Mouse (Mus musculus) cerebellum, adult 9-11 months (tissue): ENCODE measurements around the gene Sh3glb2.

Experiments used
- DNase-seq: peaks from one replicate; pipeline ENCODE4 v3.0.0; 2022

The Sh3glb2 gene

DNA sequence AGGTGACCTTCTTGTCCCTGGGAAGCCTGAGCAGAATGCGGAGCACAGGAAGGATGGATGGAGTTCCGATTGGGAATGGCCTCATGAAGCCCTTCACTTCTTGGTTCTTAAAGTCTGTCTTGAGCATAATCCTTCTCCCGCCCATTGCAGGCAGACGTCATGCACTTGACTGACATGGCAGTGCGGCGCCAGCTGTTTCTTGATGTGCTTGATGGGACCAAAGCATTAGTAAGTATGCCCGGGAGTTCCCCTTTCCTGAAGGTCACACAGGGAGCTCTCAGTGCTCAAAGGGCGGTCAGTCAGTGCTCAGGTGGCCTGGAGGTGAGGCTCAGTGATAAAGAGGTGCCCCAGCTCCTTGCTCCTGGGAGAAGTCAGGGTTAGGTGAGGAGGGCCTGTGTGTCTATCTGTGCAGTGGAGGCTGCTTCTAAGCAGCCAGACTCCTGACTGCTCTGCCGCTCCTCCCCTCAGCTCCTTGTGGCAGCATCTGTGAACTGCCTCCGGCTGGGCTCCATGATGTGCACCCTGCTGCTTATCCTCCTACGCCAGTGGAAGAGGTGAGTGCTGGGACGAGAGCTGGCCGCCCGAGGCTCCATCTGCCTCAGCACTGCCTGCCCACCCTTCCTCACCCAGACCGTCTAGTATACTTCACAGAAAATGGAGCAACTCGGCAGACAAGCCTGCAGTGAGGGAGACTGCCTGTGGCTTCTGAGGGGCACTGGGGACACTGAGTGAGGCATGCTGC lies 22.8 kb downstream of the Sh3glb2 start:
- DNase-seq: peak; percentile 67

DNA sequence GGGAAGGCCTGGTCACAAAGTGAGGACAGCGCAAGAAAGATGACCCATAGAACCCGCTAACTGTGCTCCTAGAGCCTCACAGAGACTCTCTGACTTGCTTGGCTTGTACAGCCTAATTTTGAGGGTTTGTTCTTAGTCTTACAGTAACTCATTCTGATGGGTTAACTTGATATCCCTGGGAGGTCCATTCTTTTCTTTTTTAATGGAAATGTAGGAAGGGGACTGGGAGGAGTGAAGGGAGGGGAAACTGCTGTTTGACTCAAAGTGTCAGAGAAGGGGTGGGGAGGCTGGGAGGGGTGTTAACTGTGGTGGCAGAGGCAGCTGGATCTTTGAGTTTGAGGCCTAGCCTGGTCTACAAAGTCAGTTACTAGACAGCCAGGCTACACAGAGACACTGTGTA lies 23.8 kb downstream of the Sh3glb2 start:
- DNase-seq: no peak

DNA sequence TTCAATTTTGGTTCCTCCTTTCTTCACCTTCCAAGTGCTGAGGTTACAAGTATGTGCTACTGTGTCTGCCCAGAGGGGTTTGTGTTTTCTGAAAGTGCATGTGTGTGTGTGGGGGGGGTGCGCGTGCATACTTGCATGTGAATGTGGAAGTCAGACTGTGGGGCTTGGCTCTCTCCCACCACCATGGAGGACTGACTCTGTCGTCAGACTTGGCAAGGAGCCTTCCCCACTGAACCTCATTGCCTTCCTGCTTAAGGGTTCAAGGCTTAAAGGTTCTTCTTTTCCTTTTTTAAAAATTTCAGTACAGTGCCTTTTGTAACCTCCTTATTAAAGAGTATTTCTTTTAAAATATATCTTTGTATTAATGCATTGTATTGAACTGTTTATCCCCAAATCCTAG lies 30.3 kb downstream of the Sh3glb2 start:
- DNase-seq: no peak

DNA sequence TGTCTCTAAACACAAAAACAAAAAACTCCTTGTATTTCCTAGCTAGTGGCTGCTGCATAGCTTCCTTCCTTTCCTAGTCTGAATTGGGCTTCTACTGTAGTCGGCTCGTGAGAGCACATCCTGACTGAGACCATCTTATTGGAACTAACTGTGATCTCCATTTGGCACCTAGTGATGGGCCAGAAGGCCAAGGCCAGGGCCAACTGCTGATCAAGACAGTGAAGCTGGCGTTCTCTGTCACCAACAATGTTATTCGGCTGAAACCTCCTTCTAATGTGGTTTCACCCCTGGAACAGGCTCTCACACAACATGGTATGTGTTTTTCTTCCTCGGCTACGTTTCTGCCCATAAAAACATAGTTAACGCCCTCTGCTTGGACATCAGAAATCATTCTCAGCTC lies 31.9 kb downstream of the Sh3glb2 start:
- peak; percentile 62 for DNase-seq

DNA sequence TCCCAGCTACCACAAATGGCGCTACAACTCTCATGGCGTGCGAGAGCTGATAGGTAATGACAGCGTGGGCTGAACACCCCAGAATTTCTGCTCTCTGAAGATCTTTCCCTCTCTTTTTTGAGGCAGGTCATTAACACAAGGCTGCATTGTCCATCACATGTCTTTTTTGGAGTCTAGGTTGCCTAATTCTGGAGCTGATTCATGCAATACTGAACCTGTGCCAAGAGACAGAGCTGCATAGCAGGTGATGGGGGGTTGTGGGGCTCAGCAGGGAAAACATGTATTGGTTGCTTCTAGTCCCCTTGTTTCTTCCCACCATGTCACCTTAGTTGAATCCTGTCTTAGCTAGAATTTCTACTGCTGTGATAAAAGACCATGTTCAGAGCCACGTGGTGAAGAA lies 33.8 kb downstream of the Sh3glb2 start:
- no peak for DNase-seq

DNA sequence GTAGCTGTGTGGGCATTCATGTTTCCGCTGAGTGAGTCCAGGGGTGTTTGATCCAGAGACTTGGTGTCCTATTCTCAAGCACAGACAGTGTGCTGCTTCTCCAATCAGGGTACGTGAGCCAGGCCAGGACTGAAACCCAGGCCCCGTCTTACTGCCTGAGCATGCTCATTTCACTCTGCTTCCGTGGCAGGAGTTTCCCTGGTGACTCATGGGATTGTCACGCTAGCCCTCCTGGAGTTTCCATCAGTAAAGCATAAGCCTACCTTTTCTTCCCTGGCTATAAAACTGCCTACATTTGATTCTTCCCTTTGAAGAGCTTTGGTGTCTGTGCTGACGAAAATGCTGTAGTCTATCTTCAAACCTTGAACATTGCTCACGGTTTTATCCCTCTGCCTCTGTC lies 36.0 kb downstream of the Sh3glb2 start:
- no peak for DNase-seq

DNA sequence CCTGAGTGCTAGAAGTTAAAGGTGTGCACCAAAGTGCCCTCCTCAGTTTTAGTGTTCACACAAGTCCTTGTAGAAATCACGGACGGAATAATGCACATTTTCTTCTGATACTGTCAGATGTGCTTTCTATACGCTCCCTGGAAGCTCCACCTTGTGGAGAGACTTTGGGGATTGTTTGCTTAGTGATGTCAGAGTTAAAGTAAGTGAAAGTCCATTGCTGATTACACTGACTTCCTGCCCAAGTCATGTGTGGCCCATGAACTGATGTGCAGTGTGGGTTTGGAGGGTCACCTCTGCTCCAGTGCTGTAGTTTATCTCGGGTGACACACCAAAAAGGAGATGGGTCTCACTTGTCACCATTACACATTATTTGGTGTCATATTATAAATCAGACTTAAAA lies 39.9 kb downstream of the Sh3glb2 start:
- no peak for DNase-seq

DNA sequence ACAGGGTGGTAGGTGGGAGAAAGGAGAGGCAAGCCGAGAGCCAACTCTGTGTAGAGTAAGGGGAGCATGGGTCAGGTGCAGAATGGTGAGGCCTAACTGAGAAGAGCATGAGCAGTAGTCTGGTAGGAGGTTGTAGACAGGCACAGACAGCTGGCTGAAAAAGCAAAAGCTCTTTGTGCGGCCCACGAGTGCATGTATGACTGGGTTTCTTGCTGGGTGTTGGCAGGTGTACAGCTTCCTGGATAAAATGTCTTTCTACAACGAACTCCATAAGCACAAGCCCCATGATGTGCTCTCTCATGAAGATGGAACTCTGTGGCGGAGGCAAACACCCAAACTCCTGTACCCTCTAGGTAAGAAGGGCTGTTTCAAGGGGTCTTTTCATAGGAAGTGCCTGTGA lies 42.2 kb downstream of the Sh3glb2 start:
- DNase-seq: no peak

DNA sequence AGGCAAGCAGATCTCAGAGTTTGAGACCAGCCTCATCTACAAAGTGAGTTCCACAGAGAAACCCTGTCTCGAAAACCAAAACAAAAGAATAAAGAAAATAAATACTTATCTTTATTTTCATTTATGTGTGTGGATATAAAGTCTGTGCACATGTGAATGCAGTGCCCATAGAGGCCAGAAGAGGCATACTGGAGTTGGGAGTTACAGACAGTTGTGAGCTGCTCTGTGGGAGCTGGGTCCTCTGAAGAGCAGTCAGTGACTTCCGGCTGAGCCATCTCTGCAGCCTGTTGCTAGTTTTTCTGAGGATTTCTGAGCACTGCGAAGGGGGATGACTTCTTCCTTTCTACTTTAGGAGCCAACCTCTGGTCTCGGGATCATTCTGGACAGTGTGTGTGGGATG lies 43.0 kb downstream of the Sh3glb2 start:
- no peak for DNase-seq

DNA sequence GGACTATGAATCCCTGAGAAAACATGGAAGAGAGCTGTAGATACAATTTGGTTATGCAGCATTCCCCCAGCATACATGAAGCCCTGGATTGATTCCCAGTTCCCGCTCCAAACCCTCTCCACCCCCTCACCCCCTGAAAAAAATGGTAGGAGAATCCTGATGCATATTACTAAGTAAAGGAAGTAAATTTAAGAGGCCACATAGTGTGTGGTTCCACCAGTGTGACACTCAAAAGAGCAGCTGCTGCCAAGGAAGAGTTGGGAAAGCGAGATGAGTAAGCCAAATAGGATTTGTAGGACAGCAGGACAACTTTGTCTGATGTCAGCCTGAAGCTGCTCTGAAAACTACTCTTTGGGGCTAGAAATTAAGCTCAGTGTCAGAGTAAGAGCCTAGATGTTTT lies 47.7 kb downstream of the Sh3glb2 start:
- DNase-seq: no peak

DNA sequence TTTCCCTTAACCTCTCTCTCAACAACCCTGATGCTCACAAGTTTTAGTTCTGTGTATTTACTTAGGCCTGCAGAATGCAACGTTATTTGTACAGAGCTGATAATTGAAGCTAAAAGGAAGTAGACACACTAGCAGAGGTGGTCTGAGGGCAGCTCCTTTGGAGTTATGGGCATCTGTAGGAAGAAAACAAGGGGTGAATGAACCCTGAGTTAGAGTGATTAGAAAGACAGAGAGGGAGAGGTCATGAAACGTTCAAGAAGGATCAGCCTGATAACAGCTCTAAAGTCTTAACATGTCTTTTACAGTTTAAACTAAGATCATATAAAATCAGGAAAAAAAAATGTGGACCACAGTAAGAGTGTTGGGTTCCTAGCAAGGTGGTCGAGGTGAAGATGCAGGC lies 49.8 kb downstream of the Sh3glb2 start:
- no peak for DNase-seq

DNA sequence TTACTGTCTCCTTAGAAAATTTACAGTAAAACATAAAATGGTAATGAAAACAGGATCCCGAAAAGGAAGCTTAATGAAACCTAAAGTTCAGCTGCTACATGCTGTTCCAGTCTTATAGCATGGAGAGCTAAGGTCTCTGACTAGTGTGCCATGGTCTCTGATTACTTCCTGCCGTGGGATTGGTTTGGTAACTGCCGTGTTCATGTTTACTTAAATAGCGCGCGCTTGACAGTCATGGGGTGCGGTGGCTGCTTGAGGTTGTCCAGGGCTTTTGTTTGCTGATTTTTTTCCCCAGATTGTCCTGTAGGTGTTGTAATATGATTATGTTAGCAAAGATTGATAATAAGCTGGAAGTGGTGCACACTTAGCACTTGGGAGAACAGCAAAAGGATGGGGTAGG lies 53.0 kb downstream of the Sh3glb2 start:
- no peak for DNase-seq

DNA sequence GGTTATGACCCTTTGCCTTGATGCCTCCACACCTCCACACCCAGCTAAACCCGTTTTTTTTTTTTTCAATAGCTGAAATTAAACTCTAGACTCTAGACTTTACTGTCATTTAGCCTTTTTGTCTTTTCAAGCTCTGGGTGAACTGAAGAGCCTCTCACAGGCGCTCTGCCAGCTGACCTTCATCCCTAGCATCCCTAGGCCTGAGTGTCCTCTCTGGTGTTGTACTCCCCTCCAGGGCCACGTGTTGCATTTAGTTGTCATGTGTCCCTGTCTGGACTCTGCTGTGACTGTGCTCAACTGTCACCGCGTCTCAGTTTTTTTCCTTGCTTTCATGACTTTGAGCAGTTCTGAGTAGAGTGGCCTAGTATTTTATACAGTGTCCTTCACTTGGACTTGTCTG lies 59.2 kb downstream of the Sh3glb2 start:
- DNase-seq: no peak

DNA sequence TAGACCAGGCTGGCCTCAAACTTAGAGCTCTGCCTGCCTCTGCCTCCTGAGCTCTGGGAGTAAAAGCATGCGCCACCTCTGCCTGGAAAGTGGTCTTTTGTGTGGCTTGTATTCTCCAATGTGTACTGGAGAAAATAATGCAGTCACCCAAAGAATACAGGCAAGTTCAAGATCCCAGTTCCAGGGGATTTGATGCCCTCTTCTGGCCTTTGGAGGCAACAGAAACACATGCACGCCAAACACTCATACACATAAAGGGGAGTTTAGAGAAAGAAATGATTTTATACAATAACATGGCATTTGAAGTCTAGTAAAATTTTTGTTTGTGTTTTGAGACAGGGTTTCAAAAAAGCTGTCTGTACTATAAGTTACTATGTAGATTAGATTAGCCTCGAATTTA lies 59.6 kb downstream of the Sh3glb2 start:
- DNase-seq: no peak
